Mouse (Mus musculus): ENCODE results near the gene Tgoln1.

GRCm38 (mm10) chr6:72607060-72607459, 9.7 kb downstream of the Tgoln1 start:
- TF ChIP-seq CTCF (IDR thresholded peaks at IDR 0.05) (no peak), EP300 (IDR thresholded peaks at IDR 0.05) (no peak)
